Mouse (Mus musculus) yolk sac, embryonic 10.5 days (tissue): Measurements from ENCODE around the gene Mindy4.

ENCODE experiments used
- DNase-seq: peaks from one replicate; pipeline ENCODE4 v3.0.0-alpha.2; 2017; ENCODE audit warnings: low spot score

Gene Mindy4

GRCm38 (mm10) chr6:55207786-55208185, 4.6 kb downstream of the Mindy4 start:
- no peak for DNase-seq

- no peak for DNase-seq
These were observed 7.5 kb downstream of the Mindy4 start for GRCm38 (mm10) chr6:55210423-55211365.

- no peak for DNase-seq
These were observed 11.4 kb downstream of the Mindy4 start for GRCm38 (mm10) chr6:55214541-55214940.

- no peak for DNase-seq
These were observed 15.0 kb downstream of the Mindy4 start for GRCm38 (mm10) chr6:55218232-55218631.

- no peak for DNase-seq
These were observed 20.8 kb downstream of the Mindy4 start for GRCm38 (mm10) chr6:55223986-55224385.

- no peak for DNase-seq
These were observed 26.9 kb downstream of the Mindy4 start for GRCm38 (mm10) chr6:55230048-55230447.

- DNase-seq: no peak
These were observed 28.9 kb downstream of the Mindy4 start for GRCm38 (mm10) chr6:55232101-55232500.

- DNase-seq: peak; percentile 25
These were observed 29.5 kb downstream of the Mindy4 start for GRCm38 (mm10) chr6:55232524-55233264.

- DNase-seq: no peak
These were observed 30.1 kb downstream of the Mindy4 start for GRCm38 (mm10) chr6:55233326-55233725.

GRCm38 (mm10) chr6:55234636-55235035, 31.5 kb downstream of the Mindy4 start:
- DNase-seq: no peak

- no peak for DNase-seq
These were observed 32.5 kb downstream of the Mindy4 start for GRCm38 (mm10) chr6:55235733-55236132.

GRCm38 (mm10) chr6:55239931-55240330, 36.7 kb downstream of the Mindy4 start:
- DNase-seq: no peak

GRCm38 (mm10) chr6:55240591-55241260, 37.5 kb downstream of the Mindy4 start:
- DNase-seq: no peak

GRCm38 (mm10) chr6:55241479-55241878, 38.3 kb downstream of the Mindy4 start:
- no peak for DNase-seq

- no peak for DNase-seq
These were observed 42.5 kb downstream of the Mindy4 start for GRCm38 (mm10) chr6:55245680-55246079.

- DNase-seq: no peak
These were observed 43.3 kb downstream of the Mindy4 start for GRCm38 (mm10) chr6:55246441-55246840.

- DNase-seq: no peak
These were observed 43.8 kb downstream of the Mindy4 start for GRCm38 (mm10) chr6:55246911-55247438.

- no peak for DNase-seq
These were observed 46.1 kb downstream of the Mindy4 start for GRCm38 (mm10) chr6:55249263-55249662.

- no peak for DNase-seq
These were observed 47.6 kb downstream of the Mindy4 start for GRCm38 (mm10) chr6:55250809-55251208.

- DNase-seq: no peak
These were observed 48.4 kb downstream of the Mindy4 start for GRCm38 (mm10) chr6:55251596-55251995.

- DNase-seq: no peak
These were observed 49.6 kb downstream of the Mindy4 start for GRCm38 (mm10) chr6:55252731-55253247.
